Mouse (Mus musculus): ENCODE results near the gene Ap1s1. TPM values are rescaled to one million over a fixed set of nuclear protein-coding genes. Genes with fewer than 3 reads are reported as not detected.

Gene Ap1s1
- polyA plus RNA-seq, 1 experiment from 2014 or later = 191 TPM

GRCm38 (mm10) chr5:137075726-137076125 lies 29.8 kb upstream of the Ap1s1 start:
- Histone ChIP-seq H3K4me3 (ENCODE audit: low read depth, low read length) (no peak overlapping the region), H3K27ac (ENCODE audit: low read depth) (peak overlapping the region; percentile 86), H3K36me3 (ENCODE audit: insufficient read depth) (no peaks in the 10 kb centered on the region), H3K4me2 (no peak overlapping the region), H3K9ac (no peak overlapping the region), H3K27me3 (ENCODE audit: insufficient read depth, low read length) (no peaks in the 10 kb centered on the region), H3K9me3 (ENCODE audit: low read depth, low read length) (no peaks in the 10 kb centered on the region), H3K4me1 (ENCODE audit: insufficient read depth) (peaks cover 44% of the 10 kb centered on the region)
- ATAC-seq (ENCODE audit: insufficient read depth) (no peak), DNase-seq (no peak)
- 39% methylated on average over 6 of the region's 6 CpGs for WGBS
- no peak for TF ChIP-seq CTCF (IDR thresholded peaks at IDR 0.05; ENCODE audit: low read depth)

- ATAC-seq (ENCODE audit: insufficient read depth) (no peak), DNase-seq (peak; percentile 36)
- H3K4me2 ChIP-seq = no peak overlapping the region
- H3K27ac ChIP-seq (ENCODE audit: low read depth) = peak overlapping the region; percentile 70
- peaks cover 44% of the 10 kb centered on the region for H3K4me1 ChIP-seq (ENCODE audit: insufficient read depth)
- TF ChIP-seq CTCF (IDR thresholded peaks at IDR 0.05; ENCODE audit: low read depth) = no peak
- no peak overlapping the region for H3K9ac ChIP-seq
- H3K27me3 ChIP-seq (ENCODE audit: insufficient read depth, low read length) = no peaks in the 10 kb centered on the region
- no peaks in the 10 kb centered on the region for H3K9me3 ChIP-seq (ENCODE audit: low read depth, low read length)
- H3K36me3 ChIP-seq (ENCODE audit: insufficient read depth) = no peaks in the 10 kb centered on the region
- WGBS = 17% methylated on average over 6 of the region's 6 CpGs
- H3K4me3 ChIP-seq (ENCODE audit: low read depth, low read length) = no peak overlapping the region
Measured at GRCm38 (mm10) chr5:137074191-137074651, 28.3 kb upstream of the Ap1s1 start.

- Histone ChIP-seq H3K4me3 (ENCODE audit: low read depth, low read length) (no peak overlapping the region), H3K27me3 (ENCODE audit: insufficient read depth, low read length) (no peaks in the 10 kb centered on the region), H3K4me2 (no peak overlapping the region), H3K4me1 (ENCODE audit: insufficient read depth) (peaks cover 35% of the 10 kb centered on the region), H3K36me3 (ENCODE audit: insufficient read depth) (no peaks in the 10 kb centered on the region), H3K9me3 (ENCODE audit: low read depth, low read length) (no peaks in the 10 kb centered on the region), H3K27ac (ENCODE audit: low read depth) (peak overlapping the region; percentile 89; the same call in 1 of the 2 replicates), H3K9ac (no peak overlapping the region)
- no peak for ATAC-seq (ENCODE audit: insufficient read depth)
- no peak for TF ChIP-seq CTCF (IDR thresholded peaks at IDR 0.05; ENCODE audit: low read depth)
- no peak for DNase-seq
- WGBS = 92% methylated on average over 8 of the region's 8 CpGs
Measured at GRCm38 (mm10) chr5:137073141-137073540, 27.2 kb upstream of the Ap1s1 start.

GRCm38 (mm10) chr5:137072079-137072960 lies 26.4 kb upstream of the Ap1s1 start, which contains the start of gene Serpine1:
Gene Serpine1 (minus strand): TSS chr5:137072268.
- TF ChIP-seq CTCF (IDR thresholded peaks at IDR 0.05; ENCODE audit: low read depth) = no peak
- Histone ChIP-seq H3K4me3 (ENCODE audit: low read depth, low read length) (peak within 1 kb of the TSS; percentile 27), H3K36me3 (ENCODE audit: insufficient read depth) (no peaks in the 10 kb centered on the region), H3K9me3 (ENCODE audit: low read depth, low read length) (no peaks in the 10 kb centered on the region), H3K9ac (no peak within 1 kb of the TSS), H3K27ac (ENCODE audit: low read depth) (peak within 1 kb of the TSS; percentile 89), H3K27me3 (ENCODE audit: insufficient read depth, low read length) (no peaks in the 10 kb centered on the region), H3K4me1 (ENCODE audit: insufficient read depth) (peaks cover 28% of the 10 kb centered on the region), H3K4me2 (peak within 1 kb of the TSS; percentile 63)
- 11% methylated on average over 23 of the region's 23 CpGs for WGBS
- DNase-seq (peak; percentile 92), ATAC-seq (ENCODE audit: insufficient read depth) (peak; percentile 95)

GRCm38 (mm10) chr5:137070881-137071605 lies 25.1 kb upstream of the Ap1s1 start:
- no peak overlapping the region; the same call in 1 of the 2 replicates for H3K4me2 ChIP-seq

GRCm38 (mm10) chr5:137068711-137069110 lies 22.8 kb upstream of the Ap1s1 start:
- no peak for TF ChIP-seq CTCF (IDR thresholded peaks at IDR 0.05; ENCODE audit: low read depth)
- no peak overlapping the region for H3K4me2 ChIP-seq
- H3K27ac ChIP-seq (ENCODE audit: low read depth) = no peak overlapping the region
- no peak overlapping the region for H3K9ac ChIP-seq
- 67% methylated on average over 4 of the region's 4 CpGs for WGBS
- no peaks in the 10 kb centered on the region for H3K9me3 ChIP-seq (ENCODE audit: low read depth, low read length)
- ATAC-seq (ENCODE audit: insufficient read depth) (no peak), DNase-seq (no peak)
- H3K4me1 ChIP-seq (ENCODE audit: insufficient read depth) = peaks cover 6% of the 10 kb centered on the region; the same call in 1 of the 2 replicates
- H3K27me3 ChIP-seq (ENCODE audit: insufficient read depth, low read length) = no peaks in the 10 kb centered on the region
- H3K4me3 ChIP-seq (ENCODE audit: low read depth, low read length) = no peak overlapping the region
- H3K36me3 ChIP-seq (ENCODE audit: insufficient read depth) = no peaks in the 10 kb centered on the region

More at GRCm38 (mm10) chr5:137070881-137071605, 25.1 kb upstream of the Ap1s1 start:
- no peak overlapping the region for H3K9ac ChIP-seq
- no peak for DNase-seq
- peak overlapping the region; percentile 27; the same call in 1 of the 2 replicates for H3K4me3 ChIP-seq (ENCODE audit: low read depth, low read length)
- no peaks in the 10 kb centered on the region for H3K9me3 ChIP-seq (ENCODE audit: low read depth, low read length)
- no peaks in the 10 kb centered on the region for H3K36me3 ChIP-seq (ENCODE audit: insufficient read depth)
- H3K27ac ChIP-seq (ENCODE audit: low read depth) = no peak overlapping the region
- 86% methylated on average over 19 of the region's 19 CpGs for WGBS
- no peak for ATAC-seq (ENCODE audit: insufficient read depth)
- H3K27me3 ChIP-seq (ENCODE audit: insufficient read depth, low read length) = no peaks in the 10 kb centered on the region
- peaks cover 17% of the 10 kb centered on the region for H3K4me1 ChIP-seq (ENCODE audit: insufficient read depth)
- no peak for TF ChIP-seq CTCF (IDR thresholded peaks at IDR 0.05; ENCODE audit: low read depth)

GRCm38 (mm10) chr5:137065923-137066322 lies 20.0 kb upstream of the Ap1s1 start:
- Histone ChIP-seq H3K36me3 (ENCODE audit: insufficient read depth) (no peaks in the 10 kb centered on the region), H3K27ac (ENCODE audit: low read depth) (no peak overlapping the region), H3K9me3 (ENCODE audit: low read depth, low read length) (no peaks in the 10 kb centered on the region), H3K4me3 (ENCODE audit: low read depth, low read length) (no peak overlapping the region), H3K4me2 (no peak overlapping the region), H3K4me1 (ENCODE audit: insufficient read depth) (no peaks in the 10 kb centered on the region), H3K27me3 (ENCODE audit: insufficient read depth, low read length) (no peaks in the 10 kb centered on the region), H3K9ac (no peak overlapping the region)
- no peak for DNase-seq
- TF ChIP-seq CTCF (IDR thresholded peaks at IDR 0.05; ENCODE audit: low read depth) = 0 out of 2 replicates have a peak, but pooled peaks have one; percentile 7
- WGBS = 56% methylated on average over 8 of the region's 8 CpGs
- ATAC-seq (ENCODE audit: insufficient read depth) = no peak
